Mouse (Mus musculus): Measurements from ENCODE around the gene Ntan1.
"Not testable (repeated sequence)": the region's sequence is repeated elsewhere in the genome, so short reads cannot be mapped to it uniquely, and the experiment has no call there.

DNA sequence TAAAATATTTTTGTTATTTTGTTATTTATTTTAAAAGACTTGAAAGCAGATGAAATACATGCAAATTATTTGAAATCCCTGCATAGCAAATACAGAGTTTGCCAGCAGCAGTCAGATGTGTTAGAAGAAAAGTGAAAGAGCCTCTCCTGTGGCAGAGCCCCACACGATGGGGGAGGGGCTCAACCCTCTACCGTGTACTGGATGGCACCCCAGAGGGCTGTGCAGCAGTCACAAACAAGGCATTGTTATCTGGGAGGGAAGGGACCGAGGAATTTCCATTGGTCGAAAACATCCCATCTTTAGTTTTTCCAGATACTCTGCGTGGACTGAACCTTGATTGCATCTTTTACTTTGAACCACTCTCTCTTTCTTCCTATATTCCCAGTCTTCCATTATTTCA lies 48.8 kb downstream of the Ntan1 start:
- TF ChIP-seq POLR2A (IDR thresholded peaks at IDR 0.05; ENCODE audit: low read depth, low read length); CTCF (IDR thresholded peaks at IDR 0.05; ENCODE audit: extremely low read depth, insufficient read length, insufficient replicate concordance, low read depth, low read length): not testable (repeated sequence)
